Mouse (Mus musculus) stomach, postnatal 0 days (tissue): ENCODE data around the gene Cfap300. TPM values are rescaled to one million over a fixed set of nuclear protein-coding genes. Genes with fewer than 3 reads are reported as not detected.

ENCODE experiments used
- ATAC-seq: fragments of 200-750 bp; cut with Nextera tagmentation; 2 replicates; pipeline ENCODE4 v1.8.0; 2017; ENCODE audit not compliant: low FRiP score, low TSS enrichment
- DNase-seq: peaks from one replicate; pipeline ENCODE4 v3.0.0-alpha.2; 2016; ENCODE audit warnings: low spot score
- H3K27ac ChIP-seq: fragments of 300-500 bp; sonication (generic); replicated peaks from 2 replicates; pipeline ENCODE4 v1.5.1; 2014; ENCODE audit warnings: mild to moderate bottlenecking, control low read depth
- H3K27me3 ChIP-seq: fragments of 300-500 bp; sonication (generic); 2 replicates; pipeline ENCODE4 v1.6.1; 2014; ENCODE audit warnings: low read length; ENCODE audit not compliant: control insufficient read depth, insufficient read depth
- H3K36me3 ChIP-seq: fragments of 300-500 bp; sonication (generic); 2 replicates; pipeline ENCODE4 v1.6.1; 2014; ENCODE audit warnings: low read length, mixed read lengths; ENCODE audit not compliant: control insufficient read depth, insufficient read depth
- H3K4me1 ChIP-seq: fragments of 300-500 bp; sonication (generic); replicated peaks from 2 replicates; pipeline ENCODE4 v1.6.1; 2014; ENCODE audit warnings: antibody characterized with exemption; ENCODE audit not compliant: control insufficient read depth, insufficient read depth
- H3K4me2 ChIP-seq: fragments of 300-500 bp; sonication (generic); replicated peaks from 2 replicates; pipeline ENCODE4 v1.6.1; 2014; ENCODE audit warnings: low read depth, mild to moderate bottlenecking, control low read depth, moderate library complexity
- H3K4me3 ChIP-seq: fragments of 300-500 bp; sonication (generic); 2 replicates; pipeline ENCODE4 v1.5.1; 2014; ENCODE audit warnings: low read depth, low read length, control low read depth
- H3K9ac ChIP-seq: fragments of 300-500 bp; sonication (generic); 2 replicates; pipeline ENCODE4 v1.6.1; 2014; ENCODE audit warnings: mild to moderate bottlenecking, low read length, control low read depth, mixed read lengths
- H3K9me3 ChIP-seq: fragments of 300-500 bp; sonication (generic); 2 replicates; pipeline ENCODE4 v1.6.1; 2016; ENCODE audit warnings: low read length; ENCODE audit not compliant: control insufficient read depth
- CTCF ChIP-seq: IDR thresholded peaks from 2 replicates; pipeline ENCODE4 v1.5.1; 2016; ENCODE audit warnings: antibody characterized with exemption, low read depth, mild to moderate bottlenecking, moderate library complexity
- EP300 ChIP-seq: optimal IDR thresholded peaks from 2 replicates; pipeline ENCODE3; 2016; ENCODE audit warnings: antibody characterized with exemption
- WGBS: fragments of 180-500 bp; shearing (Covaris S2); extraction: QIAGEN DNeasy Blood & Tissue Kit; methylation state at CpG from one replicate; pipeline ENCODE4 v1.1.7; 2014; 5-methylcytosine and 5-hydroxymethylcytosine counted together
- polyA plus RNA-seq: library from polyadenylated mRNA; unstranded; fragments of >200 nt; fragmentation: Nextera tagmentation; extraction: Ambion mirVana; gene quantifications from 2 replicates; pipeline ENCODE4 v1.2.1, GENCODE M21; 2015

The Cfap300 gene
- polyA plus RNA-seq, 1 experiment from 2014 or later: 3.3 TPM

GRCm38 (mm10) chr9:8017253-8017913 lies 25.2 kb downstream of the Cfap300 start:
- DNase-seq: no peak
- H3K36me3 ChIP-seq: no peaks in the 10 kb centered on the region
- H3K4me3 ChIP-seq: no peak overlapping the region
- no peak overlapping the region for H3K27ac ChIP-seq
- H3K27me3 ChIP-seq: no peaks in the 10 kb centered on the region
- TF ChIP-seq EP300: no peak
- TF ChIP-seq CTCF: no peak
- H3K9me3 ChIP-seq: no peaks in the 10 kb centered on the region
- H3K4me2 ChIP-seq: no peak overlapping the region
- 58% methylated on average over 16 of the region's 20 CpGs for WGBS
- no peaks in the 10 kb centered on the region for H3K4me1 ChIP-seq
- no peak for ATAC-seq
- H3K9ac ChIP-seq: no peak overlapping the region

- Histone ChIP-seq H3K36me3 (no peaks in the 10 kb centered on the region), H3K4me1 (no peaks in the 10 kb centered on the region), H3K27me3 (no peaks in the 10 kb centered on the region), H3K4me2 (peak within 1 kb of the TSS; percentile 77), H3K27ac (peak within 1 kb of the TSS; percentile 99), H3K4me3 (peak within 1 kb of the TSS; percentile 96), H3K9ac (peak within 1 kb of the TSS; percentile 98), H3K9me3 (no peaks in the 10 kb centered on the region)
- DNase-seq: peak; percentile 90
- WGBS: under 1% methylated on average over 48 of the region's 79 CpGs
- ATAC-seq: peak; percentile 81
- TF ChIP-seq EP300 (no peak), CTCF (peak; percentile 12; the same call in 1 of the 2 replicates)
These were observed 38.1 kb downstream of the Cfap300 start, which contains the start of gene Yap1 for GRCm38 (mm10) chr9:8004370-8004991. TSS of gene Yap1 (minus strand) at chr9:8004596.

- Histone ChIP-seq H3K4me3 (peak overlapping the region; percentile 96), H3K9ac (peak overlapping the region; percentile 98), H3K4me1 (no peaks in the 10 kb centered on the region), H3K36me3 (no peaks in the 10 kb centered on the region; the same call in 1 of the 2 replicates), H3K27ac (peak overlapping the region; percentile 99), H3K4me2 (peak overlapping the region; percentile 77), H3K9me3 (no peaks in the 10 kb centered on the region), H3K27me3 (no peaks in the 10 kb centered on the region)
- ATAC-seq: peak; percentile 93
- under 1% methylated on average over 70 of the region's 82 CpGs for WGBS
- peak; percentile 86 for DNase-seq
- TF ChIP-seq EP300 (no peak), CTCF (no peak)
These were observed 39.0 kb downstream of the Cfap300 start for GRCm38 (mm10) chr9:8003301-8004271.

GRCm38 (mm10) chr9:8002806-8003205 lies 39.8 kb downstream of the Cfap300 start:
- whole genome bisulfite sequencing: 1% methylated on average over 12 of the region's 12 CpGs
- no peak for ATAC-seq

GRCm38 (mm10) chr9:8001352-8001751 lies 41.3 kb downstream of the Cfap300 start:
- H3K27me3 ChIP-seq: no peaks in the 10 kb centered on the region
- no peak overlapping the region for H3K4me3 ChIP-seq
- peak overlapping the region; percentile 32 for H3K4me2 ChIP-seq
- 0 out of 2 replicates have a peak overlapping the region, but pooled peaks have one; percentile 18 for H3K9ac ChIP-seq
- ATAC-seq: no peak
- no peak overlapping the region for H3K27ac ChIP-seq
- H3K9me3 ChIP-seq: no peaks in the 10 kb centered on the region
- H3K4me1 ChIP-seq: no peaks in the 10 kb centered on the region
- TF ChIP-seq CTCF (no peak), EP300 (no peak)
- DNase-seq: no peak
- 40% methylated on average over 7 of the region's 7 CpGs for WGBS
- H3K36me3 ChIP-seq: no peaks in the 10 kb centered on the region; the same call in 1 of the 2 replicates

More at GRCm38 (mm10) chr9:8002806-8003205, 39.8 kb downstream of the Cfap300 start:
- peak overlapping the region; percentile 98 for H3K9ac ChIP-seq
- no peaks in the 10 kb centered on the region; the same call in 1 of the 2 replicates for H3K36me3 ChIP-seq
- no peaks in the 10 kb centered on the region for H3K9me3 ChIP-seq
- H3K4me3 ChIP-seq: peak overlapping the region; percentile 96
- TF ChIP-seq CTCF (no peak), EP300 (no peak)
- H3K27me3 ChIP-seq: no peaks in the 10 kb centered on the region
- peak overlapping the region; percentile 99 for H3K27ac ChIP-seq
- peak; percentile 24 for DNase-seq
- no peaks in the 10 kb centered on the region for H3K4me1 ChIP-seq
- H3K4me2 ChIP-seq: peak overlapping the region; percentile 77
